Mouse (Mus musculus) embryonic facial prominence, embryonic 13.5 days (tissue): ENCODE results near the gene Mlx. TPM values are rescaled to one million over a fixed set of nuclear protein-coding genes. Genes with fewer than 3 reads are reported as not detected.

Experiments used
- ATAC-seq: fragments of 200-750 bp; cut with Nextera tagmentation; 2 replicates; pipeline ENCODE4 v1.8.0; 2017; ENCODE audit warnings: low read depth; ENCODE audit not compliant: insufficient number of reproducible peaks, insufficient read depth, low FRiP score, low TSS enrichment
- H3K27ac ChIP-seq: fragments of 300-500 bp; sonication (generic); 2 replicates; pipeline ENCODE4 v1.5.1; 2015; ENCODE audit warnings: moderate library complexity, mild to moderate bottlenecking, inconsistent platforms
- H3K27me3 ChIP-seq: fragments of 300-500 bp; sonication (generic); 2 replicates; pipeline ENCODE4 v1.6.1; 2015; ENCODE audit warnings: mild to moderate bottlenecking, inconsistent platforms
- H3K36me3 ChIP-seq: fragments of 300-500 bp; sonication (generic); 2 replicates; pipeline ENCODE4 v1.6.1; 2015; ENCODE audit warnings: mild to moderate bottlenecking, inconsistent platforms
- H3K4me1 ChIP-seq: fragments of 300-500 bp; sonication (generic); 2 replicates; pipeline ENCODE4 v1.6.1; 2015; ENCODE audit warnings: inconsistent platforms
- H3K4me2 ChIP-seq: fragments of 300-500 bp; sonication (generic); 2 replicates; pipeline ENCODE4 v1.6.1; 2015; ENCODE audit warnings: moderate library complexity, mild to moderate bottlenecking, inconsistent platforms
- H3K4me3 ChIP-seq: fragments of 300-500 bp; sonication (generic); 2 replicates; pipeline ENCODE4 v1.5.1; 2015; ENCODE audit warnings: mild to moderate bottlenecking, inconsistent platforms
- H3K9ac ChIP-seq: fragments of 300-500 bp; sonication (generic); 2 replicates; pipeline ENCODE4 v1.6.1; 2015; ENCODE audit warnings: mild to moderate bottlenecking, inconsistent platforms
- H3K9me3 ChIP-seq: fragments of 300-500 bp; sonication (generic); 2 replicates; pipeline ENCODE4 v1.6.1; 2016; ENCODE audit warnings: inconsistent platforms
- WGBS: fragments of 180-500 bp; shearing (Covaris S2); methylation state at CpG from one replicate; pipeline ENCODE4 v1.1.7; 2015; ENCODE audit warnings: mixed read lengths; 5-methylcytosine and 5-hydroxymethylcytosine counted together
- polyA plus RNA-seq: library from polyadenylated mRNA; unstranded; fragments of >200 nt; fragmentation: Nextera tagmentation; extraction: Ambion mirVana; gene quantifications from 2 replicates; pipeline ENCODE4 v1.2.1, GENCODE M21; 2015

Mlx gene
- polyA plus RNA-seq, 1 experiment from 2014 or later = 46.8 TPM

- H3K27me3 ChIP-seq = no peaks in the 10 kb centered on the region
- peaks cover 26% of the 10 kb centered on the region for H3K4me1 ChIP-seq
- no peaks in the 10 kb centered on the region for H3K9me3 ChIP-seq
- 0 out of 2 replicates have a peak overlapping the region, but pooled peaks have one; percentile 22 for H3K27ac ChIP-seq
- no peak overlapping the region for H3K4me2 ChIP-seq
- 58% methylated on average over 8 of the region's 8 CpGs for WGBS
- H3K4me3 ChIP-seq = no peak overlapping the region
- peaks cover 42% of the 10 kb centered on the region for H3K36me3 ChIP-seq
- no peak for ATAC-seq
- H3K9ac ChIP-seq = 0 out of 2 replicates have a peak overlapping the region, but pooled peaks have one; percentile 36
These were observed 30.2 kb upstream of the Mlx start for GRCm38 (mm10) chr11:101056885-101057284.

- 37% methylated on average over 5 of the region's 5 CpGs for WGBS
- peaks cover 31% of the 10 kb centered on the region for H3K4me1 ChIP-seq
- ATAC-seq = no peak
- H3K27me3 ChIP-seq = no peaks in the 10 kb centered on the region
- peaks cover 42% of the 10 kb centered on the region for H3K36me3 ChIP-seq
- no peak overlapping the region for H3K9ac ChIP-seq
- H3K4me2 ChIP-seq = no peak overlapping the region
- H3K27ac ChIP-seq = no peak overlapping the region
- H3K9me3 ChIP-seq = no peaks in the 10 kb centered on the region
- H3K4me3 ChIP-seq = no peak overlapping the region
These were observed 29.2 kb upstream of the Mlx start for GRCm38 (mm10) chr11:101057860-101058259.

- Histone ChIP-seq H3K9ac (no peak overlapping the region), H3K9me3 (no peaks in the 10 kb centered on the region), H3K4me3 (no peak overlapping the region), H3K4me2 (no peak overlapping the region), H3K27ac (no peak overlapping the region), H3K36me3 (peaks cover 36% of the 10 kb centered on the region), H3K4me1 (peaks cover 40% of the 10 kb centered on the region), H3K27me3 (no peaks in the 10 kb centered on the region)
- WGBS = 77% methylated on average over 5 of the region's 5 CpGs
- ATAC-seq = no peak
These were observed 28.4 kb upstream of the Mlx start for GRCm38 (mm10) chr11:101058726-101059125.

- WGBS = 86% methylated on average over 10 of the region's 10 CpGs
- peaks cover 35% of the 10 kb centered on the region for H3K36me3 ChIP-seq
- H3K9ac ChIP-seq = no peak overlapping the region
- no peak overlapping the region for H3K4me2 ChIP-seq
- H3K4me1 ChIP-seq = peaks cover 48% of the 10 kb centered on the region
- ATAC-seq = no peak
- no peaks in the 10 kb centered on the region for H3K9me3 ChIP-seq
- peak overlapping the region; percentile 96 for H3K27ac ChIP-seq
- no peak overlapping the region for H3K4me3 ChIP-seq
- no peaks in the 10 kb centered on the region for H3K27me3 ChIP-seq
These were observed 27.6 kb upstream of the Mlx start for GRCm38 (mm10) chr11:101059473-101059872.

GRCm38 (mm10) chr11:101060126-101060525 is 27.0 kb upstream of the Mlx start:
- Histone ChIP-seq H3K4me1 (peaks cover 49% of the 10 kb centered on the region), H3K9ac (no peak overlapping the region), H3K9me3 (no peaks in the 10 kb centered on the region), H3K36me3 (peaks cover 31% of the 10 kb centered on the region), H3K4me2 (no peak overlapping the region), H3K27me3 (no peaks in the 10 kb centered on the region), H3K27ac (peak overlapping the region; percentile 96), H3K4me3 (no peak overlapping the region)
- WGBS = 46% methylated on average over 8 of the region's 8 CpGs
- ATAC-seq = no peak

GRCm38 (mm10) chr11:101061049-101061448 is 26.0 kb upstream of the Mlx start:
- Histone ChIP-seq H3K27me3 (no peaks in the 10 kb centered on the region), H3K9me3 (no peaks in the 10 kb centered on the region), H3K4me1 (peaks cover 49% of the 10 kb centered on the region), H3K9ac (no peak overlapping the region), H3K27ac (peak overlapping the region; percentile 96), H3K4me2 (no peak overlapping the region), H3K36me3 (peaks cover 26% of the 10 kb centered on the region), H3K4me3 (no peak overlapping the region)
- WGBS = 82% methylated on average over 5 of the region's 5 CpGs
- ATAC-seq = no peak

- peak overlapping the region; percentile 48 for H3K27ac ChIP-seq
- no peak overlapping the region for H3K4me3 ChIP-seq
- WGBS = 77% methylated on average over 12 of the region's 12 CpGs
- H3K4me2 ChIP-seq = no peak overlapping the region
- H3K9me3 ChIP-seq = no peaks in the 10 kb centered on the region
- peaks cover 17% of the 10 kb centered on the region for H3K36me3 ChIP-seq
- no peaks in the 10 kb centered on the region for H3K27me3 ChIP-seq
- no peak overlapping the region for H3K9ac ChIP-seq
- H3K4me1 ChIP-seq = peaks cover 55% of the 10 kb centered on the region
- no peak for ATAC-seq
These were observed 24.8 kb upstream of the Mlx start for GRCm38 (mm10) chr11:101062165-101062884.

GRCm38 (mm10) chr11:101062971-101063675 is 24.0 kb upstream of the Mlx start:
- H3K9me3 ChIP-seq = no peaks in the 10 kb centered on the region
- H3K27ac ChIP-seq = peak overlapping the region; percentile 89
- H3K27me3 ChIP-seq = no peaks in the 10 kb centered on the region
- no peak overlapping the region for H3K4me3 ChIP-seq
- no peak for ATAC-seq
- 0 out of 2 replicates have a peak overlapping the region, but pooled peaks have one; percentile 20 for H3K4me2 ChIP-seq
- 72% methylated on average over 14 of the region's 14 CpGs for WGBS
- H3K36me3 ChIP-seq = peaks cover 15% of the 10 kb centered on the region
- peak overlapping the region; percentile 54; the same call in 1 of the 2 replicates for H3K9ac ChIP-seq
- peaks cover 55% of the 10 kb centered on the region for H3K4me1 ChIP-seq

- peak overlapping the region; percentile 20; the same call in 1 of the 2 replicates for H3K4me2 ChIP-seq
- H3K4me1 ChIP-seq = peaks cover 51% of the 10 kb centered on the region
These were observed 23.3 kb upstream of the Mlx start for GRCm38 (mm10) chr11:101063676-101064327.

GRCm38 (mm10) chr11:101064462-101064861 is 22.6 kb upstream of the Mlx start:
- Histone ChIP-seq H3K4me3 (no peak overlapping the region), H3K4me1 (peaks cover 54% of the 10 kb centered on the region), H3K9me3 (no peaks in the 10 kb centered on the region), H3K9ac (0 out of 2 replicates have a peak overlapping the region, but pooled peaks have one; percentile 54), H3K27me3 (peaks cover 8% of the 10 kb centered on the region), H3K36me3 (peaks cover 15% of the 10 kb centered on the region), H3K27ac (peak overlapping the region; percentile 89), H3K4me2 (no peak overlapping the region)
- ATAC-seq = no peak
- 68% methylated on average over 4 of the region's 4 CpGs for WGBS

More at GRCm38 (mm10) chr11:101063676-101064327, 23.3 kb upstream of the Mlx start:
- WGBS = 37% methylated on average over 12 of the region's 12 CpGs
- peak overlapping the region; percentile 54 for H3K9ac ChIP-seq
- H3K4me3 ChIP-seq = no peak overlapping the region
- no peak for ATAC-seq
- no peaks in the 10 kb centered on the region for H3K9me3 ChIP-seq
- peaks cover 3% of the 10 kb centered on the region for H3K27me3 ChIP-seq
- peak overlapping the region; percentile 89 for H3K27ac ChIP-seq
- peaks cover 15% of the 10 kb centered on the region for H3K36me3 ChIP-seq

- WGBS = 91% methylated on average over 9 of the region's 9 CpGs
- no peak overlapping the region for H3K4me3 ChIP-seq
- no peak for ATAC-seq
These were observed 22.1 kb upstream of the Mlx start for GRCm38 (mm10) chr11:101065002-101065401.

More at GRCm38 (mm10) chr11:101065002-101065401, 22.1 kb upstream of the Mlx start:
- Histone ChIP-seq H3K4me1 (peaks cover 51% of the 10 kb centered on the region), H3K27me3 (peaks cover 8% of the 10 kb centered on the region), H3K9me3 (no peaks in the 10 kb centered on the region), H3K36me3 (peaks cover 15% of the 10 kb centered on the region), H3K9ac (no peak overlapping the region), H3K4me2 (no peak overlapping the region), H3K27ac (no peak overlapping the region)
